Mouse (Mus musculus) CH12.LX (cell line): Measurements from ENCODE around the gene Mgll. TPM values are rescaled to one million over a fixed set of nuclear protein-coding genes. Genes with fewer than 3 reads are reported as not detected.

Experiments
- DNase-seq: peaks from one replicate; pipeline ENCODE4 v3.0.0-alpha.2; 2013; ENCODE audit errors: extremely low read depth
- H3K27ac ChIP-seq: 2 replicates; pipeline ENCODE4 v1.5.1; 2012; ENCODE audit warnings: low read depth, mild to moderate bottlenecking, control low read depth, moderate library complexity; ENCODE audit not compliant: insufficient read depth
- H3K27me3 ChIP-seq: replicated peaks from 2 replicates; pipeline ENCODE3; 2012; ENCODE audit warnings: inconsistent platforms
- H3K36me3 ChIP-seq, 2 experiments: replicated peaks in 1 of 2; 2 replicates each; pipeline versions ENCODE3 to v1.6.1; 2012; ENCODE audit warnings: inconsistent platforms in 1 of 2, low read length in 1 of 2, mild to moderate bottlenecking in 1 of 2, mixed read lengths in 1 of 2, moderate library complexity in 1 of 2; ENCODE audit not compliant: control insufficient read depth in 1 of 2, insufficient read depth in 1 of 2
- H3K4me1 ChIP-seq, 2 experiments: 2 replicates each; pipeline ENCODE4 v1.6.1; 2012; ENCODE audit warnings: inconsistent platforms in 1 of 2, moderate library complexity in 1 of 2; ENCODE audit not compliant: insufficient read depth in 2 of 2, control insufficient read depth in 1 of 2
- H3K4me2 ChIP-seq: 2 replicates; pipeline ENCODE4 v1.6.1; 2012; ENCODE audit warnings: low read depth, mild to moderate bottlenecking, control low read depth; ENCODE audit not compliant: poor library complexity, insufficient read depth, severe bottlenecking
- H3K4me3 ChIP-seq, 3 experiments: fragments of 150-350 bp in 1 of 3; sonication (generic) in 1 of 3; replicated peaks in 1 of 3; 2 replicates each; pipeline versions ENCODE3 to v1.5.1; 2011 to 2012; ENCODE audit warnings: low read depth in 2 of 3, low read length in 2 of 3, mild to moderate bottlenecking in 2 of 3, moderate library complexity in 2 of 3, control low read depth in 1 of 3, improper control_type of control experiment in 1 of 3, inconsistent platforms in 1 of 3, mixed read lengths in 1 of 3; ENCODE audit not compliant: poor library complexity in 1 of 3
- H3K79me2 ChIP-seq: replicated peaks from 2 replicates; pipeline ENCODE4 v1.6.1; 2012; ENCODE audit warnings: mild to moderate bottlenecking, moderate library complexity; ENCODE audit not compliant: control insufficient read depth, poor library complexity, insufficient read depth, severe bottlenecking; ENCODE audit errors: extremely low read depth
- H3K9ac ChIP-seq: 2 replicates; pipeline ENCODE4 v1.6.1; 2012; ENCODE audit warnings: low read depth, mild to moderate bottlenecking, control low read depth, moderate library complexity; ENCODE audit not compliant: insufficient read depth
- H3K9me3 ChIP-seq: replicated peaks from 2 replicates; pipeline ENCODE3; 2012; ENCODE audit warnings: low read length, inconsistent platforms, mixed read lengths
- BHLHE40 ChIP-seq: IDR thresholded peaks from 2 replicates; pipeline ENCODE4 v1.6.1; 2011; ENCODE audit warnings: mild to moderate bottlenecking, low read depth, low read length, improper control_type of control experiment
- CHD1 ChIP-seq: IDR thresholded peaks from 2 replicates; pipeline ENCODE4 v1.6.1; 2012; ENCODE audit warnings: low read depth, low read length, improper control_type of control experiment, inconsistent platforms
- CHD2 ChIP-seq: IDR thresholded peaks from 2 replicates; pipeline ENCODE4 v1.6.1; 2011; ENCODE audit warnings: low read length, improper control_type of control experiment
- E2F4 ChIP-seq: IDR thresholded peaks from 2 replicates; pipeline ENCODE4 v1.6.1; 2011; ENCODE audit warnings: low read depth, low read length, improper control_type of control experiment; ENCODE audit not compliant: insufficient replicate concordance
- ELF1 ChIP-seq: IDR thresholded peaks from 2 replicates; pipeline ENCODE4 v1.6.1; 2014; ENCODE audit warnings: low read depth, mild to moderate bottlenecking, inconsistent platforms, low read length, improper control_type of control experiment
- EP300 ChIP-seq: IDR thresholded peaks from 2 replicates; pipeline ENCODE4 v1.6.1; 2011; ENCODE audit warnings: low read length, improper control_type of control experiment
- ETS1 ChIP-seq: conservative IDR thresholded peaks from 2 replicates; pipeline ENCODE4 v1.6.1; 2012; ENCODE audit warnings: low read depth, mild to moderate bottlenecking, inconsistent platforms, low read length, improper control_type of control experiment, moderate library complexity
- GABPA ChIP-seq: IDR thresholded peaks from 2 replicates; pipeline ENCODE4 v1.6.1; 2012; ENCODE audit warnings: low read depth, low read length, improper control_type of control experiment, inconsistent platforms; ENCODE audit not compliant: insufficient replicate concordance
- HCFC1 ChIP-seq: IDR thresholded peaks from 2 replicates; pipeline ENCODE4 v1.6.1; 2012; ENCODE audit warnings: low read depth, mild to moderate bottlenecking, inconsistent platforms, low read length, improper control_type of control experiment
- IRF4 ChIP-seq: IDR thresholded peaks from 2 replicates; pipeline ENCODE4 v1.6.1; 2014; ENCODE audit warnings: low read depth, mild to moderate bottlenecking, inconsistent platforms, low read length, improper control_type of control experiment
- JUN ChIP-seq: IDR thresholded peaks from 2 replicates; pipeline ENCODE4 v1.6.1; 2011; ENCODE audit warnings: low read depth, mild to moderate bottlenecking, low read length, improper control_type of control experiment, moderate library complexity; ENCODE audit not compliant: insufficient read depth
- JUND ChIP-seq: conservative IDR thresholded peaks from 2 replicates; pipeline ENCODE4 v1.6.1; 2011; ENCODE audit warnings: low read depth, low read length, improper control_type of control experiment
- MAX ChIP-seq: IDR thresholded peaks from 2 replicates; pipeline ENCODE4 v1.6.1; 2011; ENCODE audit warnings: low read length, improper control_type of control experiment
- MAZ ChIP-seq: IDR thresholded peaks from 2 replicates; pipeline ENCODE4 v1.6.1; 2012; ENCODE audit warnings: low read depth, mild to moderate bottlenecking, inconsistent platforms, low read length, improper control_type of control experiment, moderate library complexity
- MEF2A ChIP-seq: IDR thresholded peaks from 2 replicates; pipeline ENCODE4 v1.6.1; 2014; ENCODE audit warnings: low read depth, mild to moderate bottlenecking, inconsistent platforms, low read length, improper control_type of control experiment, borderline replicate concordance
- MYC ChIP-seq: IDR thresholded peaks from 2 replicates; pipeline ENCODE4 v1.6.1; 2011; ENCODE audit warnings: low read depth, mild to moderate bottlenecking, improper control_type of control experiment, low read length
- NRF1 ChIP-seq: IDR thresholded peaks from 2 replicates; pipeline ENCODE4 v1.6.1; 2014; ENCODE audit warnings: low read depth, mild to moderate bottlenecking, inconsistent platforms, low read length, improper control_type of control experiment, moderate library complexity
- POLR2A ChIP-seq: IDR thresholded peaks from 2 replicates; pipeline ENCODE4 v1.6.1; 2011; ENCODE audit warnings: low read depth, mild to moderate bottlenecking, improper control_type of control experiment, low read length
- POLR2AphosphoS2 ChIP-seq: IDR thresholded peaks from 2 replicates; pipeline ENCODE4 v1.6.1; 2011; ENCODE audit warnings: low read depth, low read length, improper control_type of control experiment
- RAD21 ChIP-seq: IDR thresholded peaks from 2 replicates; pipeline ENCODE4 v1.6.1; 2011; ENCODE audit warnings: low read depth, mild to moderate bottlenecking, low read length, improper control_type of control experiment, moderate library complexity
- RCOR1 ChIP-seq: conservative IDR thresholded peaks from 2 replicates; pipeline ENCODE4 v1.6.1; 2012; ENCODE audit warnings: low read depth, mild to moderate bottlenecking, inconsistent platforms, low read length, improper control_type of control experiment
- SIN3A ChIP-seq: IDR thresholded peaks from 2 replicates; pipeline ENCODE4 v1.6.1; 2012; ENCODE audit warnings: low read length, improper control_type of control experiment, inconsistent platforms
- TBP ChIP-seq: conservative IDR thresholded peaks from 2 replicates; pipeline ENCODE4 v1.6.1; 2011; ENCODE audit warnings: low read depth, low read length, improper control_type of control experiment
- TCF12 ChIP-seq: IDR thresholded peaks from 2 replicates; pipeline ENCODE4 v1.6.1; 2014; ENCODE audit warnings: low read depth, mild to moderate bottlenecking, inconsistent platforms, low read length, improper control_type of control experiment
- USF1 ChIP-seq: IDR thresholded peaks from 2 replicates; pipeline ENCODE4 v1.6.1; 2014; ENCODE audit warnings: low read depth, mild to moderate bottlenecking, inconsistent platforms, low read length, improper control_type of control experiment
- USF2 ChIP-seq: conservative IDR thresholded peaks from 2 replicates; pipeline ENCODE4 v1.6.1; 2011; ENCODE audit warnings: low read depth, low read length, improper control_type of control experiment
- ZC3H11A ChIP-seq: IDR thresholded peaks from 2 replicates; pipeline ENCODE4 v1.6.1; 2012; ENCODE audit warnings: low read depth, mild to moderate bottlenecking, inconsistent platforms, low read length, improper control_type of control experiment
- ZKSCAN1 ChIP-seq: IDR thresholded peaks from 2 replicates; pipeline ENCODE4 v1.6.1; 2012; ENCODE audit warnings: low read depth, inconsistent platforms, low read length, improper control_type of control experiment, borderline replicate concordance
- ZNF384 ChIP-seq: IDR thresholded peaks from 2 replicates; pipeline ENCODE4 v1.6.1; 2012; ENCODE audit warnings: low read depth, low read length, improper control_type of control experiment, inconsistent platforms
- dilution Hi-C: fragments of 300-500 bp; cut with MboI; formaldehyde crosslinking; loops from 2 replicates; pipeline ENCODE4 v1.14.3; 2020; ENCODE audit warnings: low sequenced_read_pairs; ENCODE audit not compliant: extremely low pct_unique_long_range_greater_than_20kb, extremely low pct_ligation_motif_present
- in situ Hi-C: fragments of 300-500 bp; cut with MboI; formaldehyde crosslinking; loops from 3 replicates; pipeline ENCODE4 v1.14.3; 2019; ENCODE audit warnings: low sequenced_read_pairs, low pct_ligation_motif_present, low pct_unique_long_range_greater_than_20kb, mixed read lengths
- polyA plus RNA-seq: library from polyadenylated mRNA; unstranded; fragments of >175 nt; gene quantifications from 2 replicates; pipeline ENCODE4 v1.2.1, GENCODE M21; 2012; ENCODE audit warnings: low read depth; ENCODE audit not compliant: insufficient read length
- total RNA-seq, 2 experiments: library from RNA; depleted of rRNA; stranded (reverse); fragments of 300-350 nt in 1 of 2; fragments of >200 nt in 1 of 2; gene quantifications; 2 replicates each; pipeline ENCODE4 v1.2.3; 2012 to 2014

The Mgll gene
- total and polyA plus RNA-seq, 3 experiments: 60.8 to 81.1 (median 76.5) TPM

GRCm38 (mm10) chr6:88769723-88770122 lies 45.5 kb downstream of the Mgll start:
- no peak overlapping the region for H3K9ac ChIP-seq
- peak overlapping the region; percentile 37; the same call in 1 of the 2 replicates for H3K4me2 ChIP-seq
- H3K27ac ChIP-seq: peak overlapping the region; percentile 63; the same call in 1 of the 2 replicates
- DNase-seq: no peak
- H3K36me3 ChIP-seq: peaks cover 64 to 84% of the 10 kb centered on the region in 2 experiments
- in situ Hi-C loops (loop anchor here (5.0 kb wide), 1 partner anchor 37 kb away; no protein-coding TSS in a partner anchor), dilution Hi-C loops (no loop called here)
- peaks cover 42% of the 10 kb centered on the region for H3K79me2 ChIP-seq
- 0 out of 2 replicates have a peak, but pooled peaks have one; percentile 9 for TF ChIP-seq ELF1
- no peak for TF ChIP-seq BHLHE40
- TF ChIP-seq EP300: 0 out of 2 replicates have a peak, but pooled peaks have one; percentile 31
- peak; percentile 94 for TF ChIP-seq ZKSCAN1
- TF ChIP-seq POLR2AphosphoS2: 0 out of 2 replicates have a peak, but pooled peaks have one; percentile 21
- TF ChIP-seq E2F4: no peak
- peak; percentile 68; the same call in 1 of the 2 replicates for TF ChIP-seq MEF2A
- TF ChIP-seq ETS1: peak; percentile 56
- no peak for TF ChIP-seq MAX
- H3K4me1 ChIP-seq: peaks cover 26 to 80% of the 10 kb centered on the region in 2 experiments
- peaks cover 10% of the 10 kb centered on the region for H3K9me3 ChIP-seq
- H3K4me3 ChIP-seq: peak overlapping the region in 1 of 3 experiments; percentile 7
- H3K27me3 ChIP-seq: no peaks in the 10 kb centered on the region

GRCm38 (mm10) chr6:88770300-88770904 lies 46.2 kb downstream of the Mgll start:
- in situ Hi-C loops (no loop called here), dilution Hi-C loops (no loop called here)
- Histone ChIP-seq H3K27ac (peak overlapping the region; percentile 37; the same call in 1 of the 2 replicates), H3K27me3 (no peaks in the 10 kb centered on the region), H3K4me1 (peaks cover 30 to 86% of the 10 kb centered on the region in 2 experiments), H3K9ac (no peak overlapping the region), H3K4me2 (peak overlapping the region; percentile 37; the same call in 1 of the 2 replicates), H3K79me2 (peaks cover 48% of the 10 kb centered on the region), H3K4me3 (no peak overlapping the region), H3K36me3 (peaks cover 60 to 78% of the 10 kb centered on the region in 2 experiments), H3K9me3 (peaks cover 10% of the 10 kb centered on the region)
- no peak for DNase-seq
- TF ChIP-seq MYC (no peak), TBP (no peak), CHD2 (no peak), NRF1 (no peak), MAX (no peak), CHD1 (no peak), HCFC1 (no peak), RCOR1 (no peak), USF2 (no peak), SIN3A (no peak; the same call in 1 of the 2 replicates), JUND (no peak), POLR2AphosphoS2 (no peak), POLR2A (peak; percentile 11; the same call in 1 of the 2 replicates), EP300 (peak; percentile 26; the same call in 1 of the 2 replicates), ZC3H11A (no peak), MEF2A (no peak), ELF1 (no peak), ZKSCAN1 (peak; percentile 34; the same call in 1 of the 2 replicates), ZNF384 (peak; percentile 83), E2F4 (no peak), JUN (no peak), MAZ (0 out of 2 replicates have a peak, but pooled peaks have one; percentile 32), RAD21 (no peak), BHLHE40 (no peak), USF1 (no peak), GABPA (no peak), TCF12 (peak; percentile 20; the same call in 1 of the 2 replicates), IRF4 (0 out of 2 replicates have a peak, but pooled peaks have one; percentile 8)
